Mouse (Mus musculus): ENCODE data around the gene Opcml. TPM values are rescaled to one million over a fixed set of nuclear protein-coding genes. Genes with fewer than 3 reads are reported as not detected.

Opcml gene
- total RNA-seq, 2 experiments from 2014 or later, result 1.0 to 2.3 TPM

DNA sequence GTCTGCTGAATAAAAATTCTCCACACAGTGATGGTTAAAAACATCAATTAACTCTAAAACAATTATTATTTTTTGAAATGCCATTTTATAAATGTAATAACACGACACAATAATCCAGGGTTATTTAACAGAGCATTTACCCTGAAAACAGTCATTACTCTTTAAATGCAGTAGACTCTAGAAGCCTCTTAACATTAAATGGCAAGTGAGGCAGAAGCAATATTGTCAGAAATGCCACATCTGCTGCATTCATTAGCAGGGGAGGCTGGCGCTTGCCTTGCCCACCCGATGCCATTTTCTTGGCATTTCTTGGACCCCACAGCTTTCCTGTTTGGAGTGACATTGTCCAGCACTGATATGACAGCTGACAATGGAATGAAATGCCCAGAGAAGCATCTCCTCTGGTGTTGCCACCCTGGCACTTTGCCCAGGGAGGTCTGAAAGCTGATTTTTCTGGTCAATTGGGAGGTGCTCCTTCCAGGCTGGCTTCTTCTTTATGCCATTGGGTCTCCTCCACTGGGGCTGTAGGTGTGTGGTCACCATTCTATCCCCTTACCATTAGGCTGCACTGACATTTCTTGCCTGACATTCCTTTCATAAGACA lies 649.7 kb downstream of the Opcml start:
- DNase-seq, result no peak

DNA sequence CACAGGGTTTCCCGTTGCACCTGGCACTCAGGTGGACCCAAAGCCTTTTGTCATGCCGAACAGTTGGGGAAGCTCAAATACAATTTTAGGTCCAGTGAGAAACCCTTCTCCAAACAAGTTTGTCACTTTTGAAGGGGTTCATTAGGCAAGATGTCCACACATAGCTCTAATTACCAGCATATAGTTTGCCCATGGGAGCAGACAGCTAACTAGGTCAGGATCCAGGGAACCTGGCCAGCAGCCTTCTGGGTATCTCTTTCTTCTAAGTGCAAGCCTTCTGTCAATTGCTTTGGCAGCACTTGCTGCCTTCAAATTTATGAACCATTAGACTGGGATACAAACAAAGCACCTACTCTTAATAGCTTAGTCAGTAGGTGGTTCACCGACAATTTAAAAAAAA lies 653.9 kb downstream of the Opcml start:
- DNase-seq, result no peak

DNA sequence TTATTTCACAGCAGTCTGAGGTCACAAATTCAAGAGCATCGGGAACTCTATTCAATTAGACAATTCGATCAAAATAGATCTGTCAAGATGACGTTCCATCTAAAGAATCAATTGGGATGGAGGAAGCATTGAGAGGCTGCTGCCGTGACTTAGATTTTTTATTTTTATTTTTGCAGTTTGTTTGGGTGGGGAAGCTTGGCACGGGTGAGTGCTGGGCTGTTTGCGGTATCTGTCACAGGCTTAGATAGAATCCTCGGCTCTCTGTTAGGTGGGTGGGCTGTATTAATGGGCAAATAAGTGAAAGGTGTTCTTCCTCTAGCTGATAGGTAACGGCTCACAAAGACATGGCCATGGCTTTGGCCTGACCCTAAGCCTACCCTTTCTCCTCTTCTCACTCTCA lies 654.4 kb downstream of the Opcml start:
- no peak for DNase-seq

DNA sequence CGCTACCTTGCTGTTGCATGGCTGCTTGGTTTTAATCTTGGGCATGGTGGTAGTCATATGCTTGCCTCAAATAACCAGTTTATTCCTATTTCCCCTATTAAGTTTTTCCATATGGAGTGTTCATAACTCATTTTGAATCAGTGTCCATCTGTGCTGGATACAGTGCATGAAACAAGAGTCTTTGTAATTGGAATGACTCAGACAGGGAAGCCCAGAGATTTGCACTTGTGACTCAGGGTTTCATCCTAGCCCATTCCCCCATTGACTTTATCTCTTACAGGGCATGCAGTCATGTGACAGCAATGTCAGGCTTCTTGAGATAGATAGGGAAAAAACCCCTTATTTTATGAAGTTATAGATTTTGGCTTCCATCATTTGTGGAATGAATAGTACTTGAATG lies 655.3 kb downstream of the Opcml start:
- DNase-seq, result no peak

DNA sequence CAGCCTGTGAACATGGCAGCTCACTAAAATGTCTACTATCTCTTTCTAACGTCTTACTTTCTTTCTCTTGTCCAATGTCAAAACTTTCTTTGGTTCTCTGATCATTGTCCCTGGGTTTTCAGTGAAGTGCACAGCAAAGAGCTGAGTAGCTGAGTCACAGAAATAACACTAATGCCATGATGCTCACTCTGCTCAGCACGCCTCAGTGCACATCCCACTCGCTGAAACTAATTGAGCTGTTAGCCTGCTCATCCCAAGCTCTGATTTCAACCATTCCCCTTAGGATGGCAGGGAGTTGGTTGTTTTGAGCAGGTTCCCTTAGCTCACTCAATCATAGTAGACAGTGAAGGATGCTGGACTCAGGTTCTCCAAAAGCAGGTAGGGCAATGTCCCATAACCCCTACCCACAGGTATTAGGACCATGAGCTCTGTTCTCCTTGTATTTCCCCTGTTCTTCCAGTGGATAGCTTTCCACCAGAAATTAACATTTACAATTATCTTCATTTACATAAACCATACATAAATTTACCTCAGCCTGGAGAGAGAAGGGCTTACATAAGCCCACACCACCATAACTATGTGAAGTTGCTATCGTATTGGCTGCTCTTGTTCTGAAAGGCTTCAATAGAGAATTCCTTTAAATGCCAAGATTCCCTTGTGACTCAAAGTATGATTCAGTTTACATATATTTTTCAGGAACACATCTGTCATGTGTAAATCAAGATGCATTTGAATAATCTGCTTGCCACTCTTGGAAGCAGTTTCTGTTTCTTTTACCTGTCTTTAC lies 655.9 kb downstream of the Opcml start:
- DNase-seq, result no peak

DNA sequence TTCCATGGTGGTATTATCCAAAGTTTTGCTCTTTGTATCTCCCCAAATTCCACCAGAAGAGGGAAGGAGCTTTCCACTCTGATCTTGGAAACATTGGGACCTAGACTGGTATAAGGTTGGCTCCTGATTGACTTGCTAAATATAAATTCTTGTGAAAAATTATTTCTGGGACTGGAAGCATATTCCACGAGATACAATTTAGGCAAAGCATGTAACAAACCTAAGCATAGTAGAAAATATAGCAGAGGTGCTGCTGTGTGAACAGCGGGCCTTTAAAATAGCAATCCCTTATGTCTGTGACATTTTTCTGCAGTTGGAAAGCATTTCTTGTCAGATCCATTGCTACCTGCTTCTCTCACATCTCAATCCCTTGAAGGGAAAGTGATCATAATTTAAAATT lies 661.9 kb downstream of the Opcml start:
- no peak for DNase-seq

DNA sequence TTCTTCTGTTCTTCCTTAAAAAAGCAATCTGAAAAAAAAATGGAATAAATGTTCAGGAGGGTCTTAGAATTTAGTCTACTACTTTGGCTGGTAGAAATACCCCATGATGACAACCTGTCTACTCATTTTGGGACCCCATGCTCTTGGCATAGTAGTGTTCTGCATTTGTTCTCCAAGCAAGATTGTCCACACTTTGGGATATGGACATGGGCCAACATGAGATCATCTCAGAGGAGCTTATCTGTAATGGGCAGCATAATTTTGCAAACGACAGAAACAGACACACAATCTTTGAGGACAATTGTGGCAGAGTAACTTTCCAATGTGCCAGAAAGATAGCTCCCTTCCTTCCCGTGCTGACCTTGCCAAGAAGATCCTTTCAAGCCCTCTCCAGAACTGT lies 662.5 kb downstream of the Opcml start:
- DNase-seq, result no peak

DNA sequence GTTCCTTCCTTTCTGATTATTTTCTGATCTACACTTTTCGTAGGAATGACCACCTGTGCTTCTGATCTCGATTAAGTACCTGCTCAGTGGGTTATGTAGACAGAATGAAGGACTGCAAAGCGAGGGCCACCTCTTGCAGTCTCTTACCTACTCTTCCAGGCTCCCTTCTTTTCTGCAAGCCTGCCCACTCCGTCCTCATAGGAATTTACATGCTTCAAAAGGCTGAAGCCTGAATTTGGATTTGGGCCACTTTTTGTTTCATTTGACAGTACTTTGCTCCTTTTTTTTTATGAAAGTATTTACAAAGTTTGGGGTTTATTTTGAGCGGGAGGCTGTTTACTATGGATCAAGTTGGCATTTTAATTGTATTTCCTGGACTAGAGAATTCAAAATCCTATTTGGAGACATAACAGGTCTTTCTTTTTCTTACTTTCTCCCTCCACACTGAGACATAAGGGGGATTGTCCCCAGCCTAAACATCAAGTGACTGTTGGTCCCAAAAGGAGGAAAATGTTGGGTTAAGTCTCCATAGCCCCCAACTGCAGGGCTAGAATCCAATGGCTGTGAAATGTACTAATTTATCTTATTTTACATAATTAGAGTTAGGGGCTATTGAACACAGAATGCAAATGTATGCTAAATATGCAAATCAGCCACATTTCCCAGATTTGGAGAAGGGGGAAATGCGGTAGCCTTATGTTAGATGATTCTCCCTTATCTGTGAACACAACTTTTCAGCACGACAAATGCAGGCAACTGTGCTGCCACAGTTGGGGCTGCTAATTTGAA lies 667.6 kb downstream of the Opcml start:
- DNase-seq, result no peak

DNA sequence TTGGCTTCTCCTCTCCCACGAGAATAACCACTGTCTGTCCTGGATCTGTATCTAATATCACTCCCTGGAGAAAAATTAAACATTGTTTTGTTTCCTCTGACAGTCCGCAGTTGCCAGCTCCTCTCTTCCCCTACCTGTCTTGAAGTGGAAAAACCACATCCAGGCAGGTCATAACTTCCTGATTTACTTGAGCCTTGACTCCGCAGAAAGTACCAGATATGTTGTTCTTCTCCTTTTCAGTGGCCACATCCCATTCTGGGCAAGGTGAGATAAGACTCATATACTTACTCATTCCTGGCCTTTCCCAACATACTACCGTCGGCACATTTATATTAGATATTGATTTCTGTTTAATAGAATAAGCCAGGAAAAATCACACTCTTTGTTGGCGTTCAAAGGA lies 673.0 kb downstream of the Opcml start:
- DNase-seq, result no peak

DNA sequence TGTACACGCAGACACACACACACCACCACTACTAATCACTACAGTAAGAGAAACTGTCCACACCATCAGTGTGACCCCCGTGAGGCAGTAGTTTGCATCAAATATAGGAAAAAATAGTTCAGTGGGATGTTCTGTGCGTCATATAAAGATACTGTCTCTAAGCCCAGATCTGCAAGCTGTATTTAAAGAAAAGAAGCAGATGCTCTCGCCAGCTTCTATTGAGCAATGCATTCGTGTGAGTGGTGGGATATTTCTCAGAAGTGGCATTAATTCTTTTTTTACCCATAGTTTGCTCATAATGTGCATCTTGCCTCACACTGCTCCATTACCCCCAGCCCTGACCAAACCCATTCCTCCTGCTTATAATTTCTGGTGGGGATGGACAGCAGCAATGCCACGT lies 678.8 kb downstream of the Opcml start:
- DNase-seq, result no peak

DNA sequence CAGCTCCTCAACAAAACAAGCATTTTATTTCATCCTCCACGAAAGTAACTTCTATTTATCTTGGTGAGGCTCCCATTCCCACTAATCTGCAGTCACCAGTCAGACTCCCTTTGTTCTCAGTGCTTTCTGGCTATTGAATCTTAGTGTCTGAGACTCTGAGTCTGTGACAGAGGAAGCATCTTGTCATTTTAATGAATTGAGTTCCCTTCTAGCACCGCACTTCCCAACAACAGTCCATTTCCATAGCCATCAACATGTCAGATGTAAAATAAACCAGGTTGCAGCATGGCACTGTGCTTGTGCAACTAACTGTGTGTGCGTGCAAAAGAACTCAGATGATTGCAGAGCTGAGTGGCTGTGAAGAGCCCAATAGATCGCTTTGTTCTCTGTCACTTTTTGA lies 680.9 kb downstream of the Opcml start:
- DNase-seq, result no peak

DNA sequence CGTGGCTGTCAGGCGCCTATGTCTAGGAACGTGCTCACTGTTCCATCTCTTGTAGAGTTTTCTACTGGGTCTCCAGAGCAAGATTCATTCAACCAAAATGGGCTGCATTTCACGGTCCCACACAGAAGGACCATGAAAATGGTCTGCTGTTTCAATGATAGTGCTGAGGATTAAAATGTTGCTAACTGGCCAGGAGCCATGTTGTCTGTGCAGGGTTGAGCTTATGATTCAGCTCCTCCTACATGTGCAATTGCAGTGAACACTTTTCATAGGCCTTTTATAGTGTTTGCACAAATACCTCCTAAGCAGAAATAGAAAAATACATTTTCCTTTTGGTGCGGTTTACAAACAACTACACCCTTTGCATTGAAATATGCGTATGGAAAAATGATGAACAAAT lies 684.0 kb downstream of the Opcml start:
- no peak for DNase-seq

DNA sequence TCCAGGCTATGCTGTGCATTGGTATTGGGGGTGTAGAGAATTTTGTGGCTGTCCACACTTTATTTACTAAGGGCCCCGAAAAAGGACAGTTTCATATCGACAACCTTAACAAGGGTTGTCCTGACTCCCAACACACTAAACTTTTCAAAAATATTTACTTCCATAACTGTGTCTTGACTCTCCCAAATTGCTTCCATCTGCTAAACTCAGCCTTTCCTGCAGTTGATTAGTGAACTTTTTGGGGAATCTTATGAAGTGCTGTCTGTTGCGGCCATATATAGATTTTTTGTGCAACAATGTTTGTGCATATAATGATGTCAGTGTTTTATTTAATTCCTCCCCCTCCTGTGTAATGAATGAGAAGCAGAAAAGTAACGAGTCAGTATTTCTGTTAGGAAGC lies 690.7 kb downstream of the Opcml start:
- DNase-seq, result no peak

DNA sequence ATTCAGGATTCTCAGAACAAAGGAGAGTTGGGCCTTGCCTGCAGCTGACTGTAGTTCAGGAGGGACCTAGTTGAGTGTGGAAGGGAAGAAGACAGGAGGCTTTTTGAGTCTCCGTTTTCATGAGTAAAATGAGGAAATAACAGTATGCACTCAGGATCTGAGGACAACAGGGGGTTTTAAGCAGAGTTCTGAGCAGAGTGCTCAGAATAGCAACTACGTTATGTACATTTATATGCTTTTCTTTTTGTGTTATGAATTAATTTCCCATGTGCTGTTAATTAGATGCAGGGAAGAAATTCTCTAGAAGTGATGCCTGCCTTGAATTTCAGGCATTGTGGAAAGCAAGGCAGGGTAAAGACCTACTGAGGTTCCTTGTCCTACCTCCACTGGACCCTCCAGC lies 697.9 kb downstream of the Opcml start:
- DNase-seq, result no peak

DNA sequence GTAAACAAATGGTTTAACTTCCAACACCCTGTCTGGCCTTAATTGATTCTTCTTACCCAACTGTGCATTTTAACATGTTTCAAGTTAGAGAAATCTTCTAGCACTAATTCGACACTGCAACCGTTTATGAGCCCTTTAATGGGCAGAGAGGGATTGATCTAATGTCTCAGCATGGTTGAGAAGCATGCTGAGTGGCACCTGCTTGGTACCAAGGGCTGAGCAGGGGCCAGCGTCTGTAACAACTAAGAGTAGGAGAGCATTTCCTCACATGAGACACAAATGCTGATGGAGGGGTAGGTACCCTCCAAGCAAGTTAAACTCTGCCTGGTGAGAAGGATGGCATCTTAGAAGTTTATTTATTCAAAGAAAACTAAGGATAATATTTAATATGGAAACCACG lies 699.3 kb downstream of the Opcml start:
- no peak for DNase-seq

DNA sequence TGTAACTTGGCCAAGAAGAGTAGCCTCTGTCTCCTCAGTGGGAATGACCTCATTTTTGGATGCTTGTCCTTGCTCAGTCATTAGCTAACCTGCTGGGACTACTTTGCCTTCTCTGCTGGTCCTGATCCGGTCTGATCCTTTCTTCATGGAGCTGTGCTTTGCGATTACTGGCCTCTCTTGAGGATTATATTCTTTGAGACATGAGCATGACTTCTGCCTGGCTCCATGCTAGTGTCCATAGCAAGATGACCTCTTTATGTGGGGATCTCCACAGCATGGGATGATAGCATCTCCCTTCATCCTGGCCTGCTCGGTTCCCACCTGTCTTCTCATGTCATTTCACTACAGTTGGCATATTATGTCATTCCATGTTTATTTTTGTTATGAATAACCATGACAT lies 699.8 kb downstream of the Opcml start:
- no peak for DNase-seq

DNA sequence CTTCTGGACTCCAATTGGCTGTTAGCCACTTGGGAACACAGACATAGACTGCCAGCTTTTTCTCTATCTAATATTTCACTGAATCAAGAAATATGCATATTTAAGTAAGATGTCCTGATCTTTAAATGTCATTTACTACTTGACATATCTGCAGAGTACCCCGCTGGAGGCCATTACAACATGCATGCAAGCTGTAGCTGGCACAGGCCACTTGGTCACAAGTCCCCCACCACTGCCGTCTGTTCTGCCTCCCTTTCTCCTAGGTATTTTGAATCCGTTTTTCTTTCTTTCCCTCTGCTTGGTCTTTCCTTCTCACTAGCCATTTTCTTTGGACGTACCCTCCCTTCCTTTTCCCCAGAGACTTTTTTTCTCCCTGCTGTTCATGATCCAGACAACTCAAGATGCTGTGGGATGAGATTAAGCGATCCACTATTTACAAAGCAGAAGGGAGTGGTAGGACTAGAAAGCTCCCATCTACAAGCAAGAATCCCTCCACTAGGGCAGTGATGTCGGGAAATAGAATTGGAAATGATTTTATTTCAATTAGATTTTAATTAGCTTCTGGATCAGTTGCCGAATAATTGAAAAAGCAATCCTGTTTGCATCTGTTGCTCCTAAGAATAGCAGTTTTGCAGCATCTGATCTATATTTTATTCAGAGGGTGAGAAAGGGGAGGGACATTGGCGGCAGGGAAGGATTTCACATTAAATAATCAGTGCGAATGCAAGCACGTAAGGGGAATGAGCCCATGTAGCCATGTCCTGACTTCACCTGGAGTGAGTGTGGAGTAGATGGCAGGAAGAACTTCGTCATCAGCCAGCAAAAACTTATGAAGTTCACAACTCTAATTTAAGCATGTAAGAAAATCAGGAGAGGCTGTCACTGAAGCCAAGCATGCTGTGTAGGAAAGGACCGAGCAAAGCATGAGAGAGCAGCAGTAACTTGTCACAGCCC lies 709.5 kb downstream of the Opcml start:
- no peak for DNase-seq

DNA sequence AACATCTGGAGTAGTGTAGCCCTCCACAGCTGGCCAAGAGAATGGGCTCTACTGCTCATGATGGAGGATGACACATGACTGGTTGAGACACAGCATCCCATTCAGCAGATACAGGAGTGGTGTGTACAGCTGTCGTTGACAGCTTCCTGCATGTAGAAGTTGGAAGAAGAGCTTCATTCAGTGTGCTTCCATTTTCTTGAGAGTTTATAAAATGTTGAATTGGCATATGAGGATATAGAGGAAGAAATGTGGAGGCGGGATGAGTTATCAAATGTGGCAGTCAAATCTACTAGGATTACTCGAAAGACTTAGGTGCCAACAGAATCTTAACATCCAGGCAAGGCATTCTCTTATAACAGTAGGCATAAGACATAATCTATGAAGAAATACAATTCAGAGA lies 723.3 kb downstream of the Opcml start:
- DNase-seq, result no peak

DNA sequence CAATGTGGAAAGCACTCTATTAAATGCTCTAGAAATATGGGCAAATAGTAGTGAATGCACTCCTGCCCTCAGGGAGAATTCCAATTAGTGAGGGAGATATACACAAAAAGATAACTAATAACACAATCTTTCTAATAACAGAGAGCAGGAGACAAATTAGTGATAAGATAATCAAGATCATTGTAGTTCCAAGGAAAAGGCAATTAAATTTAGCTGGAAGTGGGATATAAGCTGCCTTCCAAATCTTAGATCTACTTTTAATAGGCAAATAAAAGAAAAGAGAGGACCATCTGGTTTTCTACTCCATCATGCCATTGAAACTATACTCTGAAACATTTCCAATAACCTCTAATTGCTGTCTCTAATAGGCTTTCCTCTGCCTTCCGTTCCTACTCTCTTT lies 742.6 kb downstream of the Opcml start:
- DNase-seq, result no peak

DNA sequence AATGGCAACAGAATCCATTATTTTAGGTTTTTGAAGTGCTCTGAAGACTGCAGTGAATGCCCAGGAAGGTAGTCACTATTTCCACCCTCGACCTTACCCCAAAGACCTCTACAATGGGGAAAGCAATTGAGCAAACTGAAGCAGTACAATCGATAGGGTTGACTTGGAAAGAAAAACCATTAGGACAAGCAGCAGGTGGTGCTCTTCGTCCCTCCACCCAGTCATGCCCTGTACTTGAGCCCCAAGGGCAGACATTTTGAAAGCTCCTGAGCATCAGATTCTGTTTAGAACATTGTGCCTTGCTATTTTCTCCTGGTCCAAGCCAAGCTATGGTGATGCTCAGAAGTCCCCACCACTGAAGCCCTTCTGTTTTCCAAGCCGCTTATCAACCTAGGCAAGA lies 744.4 kb downstream of the Opcml start:
- DNase-seq, result no peak

DNA sequence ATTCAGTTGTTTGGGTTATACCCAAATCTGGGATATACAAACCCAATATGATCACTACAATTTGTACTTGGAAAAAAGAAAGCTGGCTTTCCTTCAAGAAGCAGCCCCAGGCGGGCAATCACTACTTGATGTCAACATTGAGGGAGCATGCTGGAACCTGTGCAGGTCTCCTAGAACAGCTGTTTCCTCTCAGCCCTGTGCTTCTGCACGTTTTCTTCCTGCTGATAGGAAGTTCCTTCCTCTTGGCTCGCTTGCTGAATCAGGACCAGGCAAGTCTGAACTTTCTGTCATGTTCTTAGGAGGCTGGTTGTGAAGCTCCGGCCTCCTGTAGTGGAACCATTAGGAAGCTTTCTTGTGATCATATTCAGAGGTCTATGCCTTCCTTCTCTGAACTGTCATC lies 746.1 kb downstream of the Opcml start:
- DNase-seq, result no peak

DNA sequence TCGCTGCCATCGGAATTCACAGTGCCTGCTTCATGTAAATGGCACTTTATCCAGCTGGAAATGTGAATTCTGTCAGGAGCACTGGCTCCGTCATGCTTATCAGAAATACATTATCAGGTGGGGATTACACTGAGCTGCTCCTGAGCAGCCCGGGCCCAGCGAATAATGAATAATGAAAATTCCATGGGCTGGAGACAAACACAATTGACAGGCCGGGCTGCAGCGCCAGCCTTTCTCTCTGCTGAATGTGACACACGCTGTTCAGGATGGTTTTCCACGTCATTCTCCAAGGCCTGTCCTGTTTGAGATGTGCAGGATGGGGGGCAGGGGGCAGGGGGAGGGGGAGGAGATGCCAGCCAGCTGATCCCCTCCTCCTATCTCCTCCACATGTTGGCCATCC lies 757.6 kb downstream of the Opcml start:
- no peak for DNase-seq

Data from gastrocnemius, postnatal 25 days (tissue).